Mouse (Mus musculus): ENCODE data around the gene Klhl23.
"Not testable (repeated sequence)": the region's sequence is repeated elsewhere in the genome, so short reads cannot be mapped to it uniquely, and the experiment has no call there.

Klhl23 gene

GRCm38 (mm10) chr2:69821711-69822110 is at the start of gene Klhl23:
TSS of gene Klhl23 (plus strand) at chr2:69821944.
- no peak for DNase-seq (ENCODE audit: inconsistent ontology term)

- DNase-seq (ENCODE audit: inconsistent ontology term), result no peak
Observed at GRCm38 (mm10) chr2:69773331-69773730, 48.4 kb upstream of the Klhl23 start.

- DNase-seq (ENCODE audit: inconsistent ontology term), result no peak
Observed at GRCm38 (mm10) chr2:69777985-69778835, 43.5 kb upstream of the Klhl23 start.

- no peak for DNase-seq (ENCODE audit: inconsistent ontology term)
Observed at GRCm38 (mm10) chr2:69778836-69779177, 42.9 kb upstream of the Klhl23 start.

- no peak for DNase-seq (ENCODE audit: inconsistent ontology term)
Observed at GRCm38 (mm10) chr2:69788974-69789373, 32.8 kb upstream of the Klhl23 start.

- peak; percentile 97 for DNase-seq (ENCODE audit: inconsistent ontology term)
Observed at GRCm38 (mm10) chr2:69789429-69790069, 32.2 kb upstream of the Klhl23 start, which contains the start of the genes Ccdc173 and Phospho2. TSS of gene Ccdc173 (minus strand) at chr2:69789575. TSS of gene Phospho2 (plus strand) at chr2:69789623.

- DNase-seq (ENCODE audit: inconsistent ontology term), result peak; percentile 86
Observed at GRCm38 (mm10) chr2:69790285-69790684, 31.5 kb upstream of the Klhl23 start.

- no peak for DNase-seq (ENCODE audit: inconsistent ontology term)
Observed at GRCm38 (mm10) chr2:69790722-69791121, 31.0 kb upstream of the Klhl23 start.

- DNase-seq (ENCODE audit: inconsistent ontology term), result peak; percentile 39
Observed at GRCm38 (mm10) chr2:69802911-69803312, 18.8 kb upstream of the Klhl23 start.

- DNase-seq (ENCODE audit: inconsistent ontology term), result no peak
Observed at GRCm38 (mm10) chr2:69803756-69804155, 18.0 kb upstream of the Klhl23 start.

GRCm38 (mm10) chr2:69804663-69805062 is 17.1 kb upstream of the Klhl23 start:
- not testable (repeated sequence) for DNase-seq (ENCODE audit: inconsistent ontology term)

- no peak for DNase-seq (ENCODE audit: inconsistent ontology term)
Observed at GRCm38 (mm10) chr2:69810169-69810568, 11.6 kb upstream of the Klhl23 start.

GRCm38 (mm10) chr2:69811349-69811748 is 10.4 kb upstream of the Klhl23 start:
- not testable (repeated sequence) for DNase-seq (ENCODE audit: inconsistent ontology term)

- DNase-seq (ENCODE audit: inconsistent ontology term), result no peak
Observed at GRCm38 (mm10) chr2:69816575-69816974, 5.2 kb upstream of the Klhl23 start.

GRCm38 (mm10) chr2:69818350-69819085 is 3.2 kb upstream of the Klhl23 start:
- no peak for DNase-seq (ENCODE audit: inconsistent ontology term)

GRCm38 (mm10) chr2:69820201-69820600 is 1.5 kb upstream of the Klhl23 start:
- no peak for DNase-seq (ENCODE audit: inconsistent ontology term)

GRCm38 (mm10) chr2:69822361-69823128 is 801 bp downstream of the Klhl23 start:
- peak; percentile 66 for DNase-seq (ENCODE audit: inconsistent ontology term)

GRCm38 (mm10) chr2:69823129-69823677 is 1.5 kb downstream of the Klhl23 start:
- DNase-seq (ENCODE audit: inconsistent ontology term), result peak; percentile 45

GRCm38 (mm10) chr2:69825898-69826297 is 4.2 kb downstream of the Klhl23 start:
- DNase-seq (ENCODE audit: inconsistent ontology term), result no peak

- no peak for DNase-seq (ENCODE audit: inconsistent ontology term)
Observed at GRCm38 (mm10) chr2:69826380-69826779, 4.6 kb downstream of the Klhl23 start.

- no peak for DNase-seq (ENCODE audit: inconsistent ontology term)
Observed at GRCm38 (mm10) chr2:69828031-69828430, 6.3 kb downstream of the Klhl23 start.

Data from Muller cell, postnatal 12 days (primary cell).